Mouse (Mus musculus): ENCODE results near the gene Nup35.

Gene Nup35

DNA sequence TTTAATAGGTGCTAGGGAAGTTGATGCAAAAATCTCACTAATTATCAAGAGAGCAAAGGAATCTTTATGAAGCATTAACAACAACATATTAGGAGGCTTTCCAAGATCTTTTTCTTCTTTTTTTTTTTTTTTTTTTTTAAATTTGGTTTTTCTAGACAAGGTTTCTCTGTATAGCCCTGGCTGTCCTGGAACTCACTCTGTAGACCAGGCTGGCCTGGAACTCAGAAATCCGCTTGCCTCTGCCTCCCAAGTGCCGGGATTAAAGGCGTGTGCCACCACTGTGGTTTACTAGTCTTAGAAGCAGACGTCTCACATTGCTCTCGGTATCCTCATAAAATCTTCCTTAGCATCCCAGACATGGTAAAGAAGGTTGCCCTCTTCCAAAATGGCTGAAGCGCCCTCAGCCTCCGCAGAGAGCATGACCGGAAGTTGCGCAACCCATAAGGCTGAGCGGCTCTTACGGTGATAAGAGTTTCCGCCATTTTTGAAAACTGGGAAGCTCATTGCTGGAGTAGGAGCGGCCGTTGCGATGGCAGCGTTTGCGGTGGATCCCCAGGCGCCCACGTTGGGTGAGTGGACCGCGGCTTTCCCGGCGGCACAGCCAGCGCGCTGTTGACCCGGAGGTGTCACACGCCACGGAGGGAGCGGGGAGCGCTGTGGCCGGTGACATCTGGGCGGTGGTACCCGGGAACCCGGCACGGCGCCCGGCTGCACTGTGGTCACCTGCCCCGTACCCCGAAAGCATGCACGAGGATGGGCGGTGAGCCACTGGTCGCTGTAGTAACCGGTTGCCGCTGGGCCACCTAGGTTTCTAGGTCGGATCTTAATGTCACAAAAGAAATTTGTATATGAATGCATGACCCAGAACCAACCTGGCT is 21.6 kb downstream of the Nup35 start:
- peak; percentile 78 for DNase-seq (ENCODE audit: low read depth)

DNA sequence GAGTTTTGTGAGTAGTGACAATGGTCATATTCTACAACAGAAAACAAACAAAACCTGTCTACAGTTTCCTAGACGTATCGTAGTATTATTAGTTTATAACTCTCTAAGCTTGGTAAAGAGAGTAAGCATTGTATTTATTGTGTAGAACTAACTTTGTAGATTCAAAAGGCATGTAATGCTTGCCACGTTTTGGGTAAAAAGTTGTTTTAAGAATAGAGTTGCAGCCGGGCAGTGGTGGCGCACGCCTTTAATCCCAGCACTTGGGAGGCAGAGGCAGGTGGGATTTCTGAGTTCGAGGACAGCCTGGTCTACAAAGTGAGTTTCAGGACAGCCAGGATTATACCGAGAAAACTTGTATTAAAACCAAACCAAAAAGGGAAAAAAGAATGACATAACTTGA is 22.4 kb downstream of the Nup35 start:
- no peak for DNase-seq (ENCODE audit: low read depth)

DNA sequence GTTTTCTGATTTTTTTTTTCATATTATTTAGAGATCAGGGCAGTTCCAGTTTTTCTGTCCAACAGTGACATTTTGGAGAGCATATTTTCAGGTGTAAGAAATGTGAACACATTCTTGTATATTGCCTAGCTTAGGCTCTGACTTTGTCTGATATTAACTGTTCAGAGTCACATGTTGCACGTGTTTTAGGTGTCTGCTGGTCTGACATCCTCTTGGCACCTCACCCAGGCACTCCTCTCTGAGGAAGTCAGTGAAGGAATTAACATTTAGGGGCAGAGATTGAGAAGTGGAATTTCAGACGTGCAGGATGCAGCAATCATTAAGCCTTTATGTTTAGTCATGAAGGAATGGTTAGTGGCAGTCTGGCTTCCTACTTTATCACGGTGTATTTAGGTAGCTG is 22.8 kb downstream of the Nup35 start:
- DNase-seq (ENCODE audit: low read depth), result no peak

DNA sequence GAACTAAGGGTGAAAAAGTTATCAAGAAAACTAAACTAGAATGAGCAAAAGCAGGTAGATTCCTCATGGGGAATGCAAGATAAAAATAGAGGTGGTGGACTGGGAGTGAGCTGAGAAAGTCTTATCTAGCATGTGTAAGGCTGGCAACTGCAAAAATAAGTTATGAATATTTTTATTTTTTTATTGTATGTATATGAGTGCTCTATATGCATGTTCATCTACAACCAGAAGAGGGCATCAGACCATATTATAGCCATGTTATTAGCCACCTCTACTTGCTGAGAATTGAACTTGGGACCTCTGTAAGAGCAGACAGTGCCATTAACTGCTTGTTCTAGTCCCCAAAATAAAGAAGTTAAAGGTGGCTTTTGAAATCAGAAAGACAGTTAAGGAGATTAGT is 44.4 kb downstream of the Nup35 start:
- no peak for DNase-seq (ENCODE audit: low read depth)

DNA sequence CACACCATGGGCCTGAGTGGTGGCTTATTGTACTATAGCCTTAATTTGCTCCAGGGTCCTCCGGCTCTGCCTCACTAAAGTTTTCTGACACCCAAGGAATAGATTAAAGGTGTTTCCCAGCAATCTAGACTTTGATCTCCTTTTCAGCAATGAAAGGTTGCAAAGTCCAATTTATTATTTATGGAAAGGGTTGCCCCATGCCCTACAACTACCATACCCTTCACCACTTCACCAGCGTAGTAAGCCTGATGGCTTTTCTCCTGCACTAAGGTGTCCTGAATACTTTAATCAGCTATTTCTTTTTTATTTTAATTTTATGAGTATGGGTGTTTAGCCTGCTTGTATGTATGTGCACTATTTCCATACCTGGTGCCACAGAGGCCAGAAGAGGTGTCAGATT is 45.6 kb downstream of the Nup35 start:
- no peak for DNase-seq (ENCODE audit: low read depth)

DNA sequence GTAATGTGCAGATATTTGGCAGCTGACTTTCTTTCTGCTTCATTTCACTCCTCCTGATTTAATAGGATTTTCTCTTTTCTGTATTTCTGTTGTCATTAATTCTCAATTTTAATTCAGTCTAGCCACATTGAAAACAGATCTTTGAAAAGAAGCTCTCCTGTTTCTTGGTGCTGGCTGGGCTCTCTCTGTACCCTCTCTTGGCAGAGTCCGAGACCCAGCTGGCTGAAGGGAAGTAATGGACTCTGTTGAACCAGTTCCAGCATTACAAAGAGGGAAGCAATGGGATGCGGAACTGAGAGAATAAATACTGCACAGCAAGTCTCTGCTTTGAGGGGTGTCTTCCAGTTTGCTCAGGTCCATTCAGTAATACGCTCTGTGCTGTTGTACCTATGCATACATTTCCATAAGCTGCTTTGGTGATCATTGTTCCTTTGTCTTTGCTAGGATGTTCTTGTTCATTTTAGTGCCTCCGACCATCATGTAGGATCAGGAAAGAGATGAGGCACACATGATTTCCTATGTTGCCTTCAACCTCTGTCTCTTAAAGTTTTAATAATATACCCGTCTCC is 50.4 kb downstream of the Nup35 start:
- no peak for DNase-seq (ENCODE audit: low read depth)

DNA sequence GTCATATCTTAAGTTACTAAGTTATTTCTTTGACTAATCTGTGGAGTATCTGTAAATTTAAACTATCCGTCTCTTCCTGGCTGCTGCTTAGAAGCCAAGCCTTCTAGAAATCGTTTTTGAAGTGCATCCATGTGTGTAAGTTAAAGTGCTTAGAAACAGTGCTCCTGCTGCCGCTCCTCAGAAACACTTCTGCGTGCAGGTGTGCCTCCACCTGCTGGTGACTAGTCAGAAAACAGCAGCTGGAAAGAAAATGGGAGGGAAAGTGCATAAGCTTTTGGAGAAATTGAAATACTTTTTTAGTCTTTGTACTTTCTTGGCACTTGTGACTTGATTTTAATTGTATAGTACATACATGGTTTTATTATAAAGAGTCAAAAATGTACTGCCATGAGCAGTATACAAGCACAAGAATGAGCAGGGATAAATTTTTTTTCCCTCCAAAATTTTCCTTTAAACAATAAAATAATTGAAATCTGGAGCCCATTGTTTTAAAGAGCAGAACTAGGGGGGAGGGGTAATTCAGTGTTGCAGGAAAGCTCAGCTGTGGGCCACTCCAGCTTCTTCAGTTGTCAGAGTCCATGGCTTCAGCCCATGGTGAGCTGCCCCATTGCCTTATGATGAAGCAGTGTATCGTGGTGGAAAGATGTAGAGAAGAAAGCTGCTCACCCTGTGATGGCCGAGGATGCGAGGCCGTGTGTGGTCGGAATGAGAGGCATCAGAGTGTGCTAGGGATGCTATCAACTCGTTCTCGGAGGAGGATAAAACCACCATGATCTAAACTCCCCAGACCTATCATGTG is 53.0 kb downstream of the Nup35 start:
- DNase-seq (ENCODE audit: low read depth), result no peak

DNA sequence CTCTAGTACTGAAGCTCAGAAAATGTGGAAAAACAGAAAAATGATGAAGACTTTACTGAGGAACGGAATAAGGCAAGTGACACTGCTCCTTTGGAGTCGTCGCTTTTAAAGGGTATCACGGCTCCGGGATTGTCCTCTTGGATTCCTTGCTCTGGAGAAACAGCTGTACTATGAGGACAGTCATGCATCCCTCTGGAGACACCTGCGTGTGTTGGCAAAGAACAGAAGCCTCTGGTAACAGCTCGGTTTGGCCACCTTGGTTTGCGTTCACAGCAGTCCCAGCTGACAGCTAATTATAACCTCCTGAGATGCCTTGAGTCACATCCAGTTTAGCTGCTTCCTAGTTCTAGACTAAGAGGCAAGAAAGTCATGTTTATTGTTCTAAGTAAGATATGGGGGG is 61.8 kb downstream of the Nup35 start:
- no peak for DNase-seq (ENCODE audit: low read depth)

DNA sequence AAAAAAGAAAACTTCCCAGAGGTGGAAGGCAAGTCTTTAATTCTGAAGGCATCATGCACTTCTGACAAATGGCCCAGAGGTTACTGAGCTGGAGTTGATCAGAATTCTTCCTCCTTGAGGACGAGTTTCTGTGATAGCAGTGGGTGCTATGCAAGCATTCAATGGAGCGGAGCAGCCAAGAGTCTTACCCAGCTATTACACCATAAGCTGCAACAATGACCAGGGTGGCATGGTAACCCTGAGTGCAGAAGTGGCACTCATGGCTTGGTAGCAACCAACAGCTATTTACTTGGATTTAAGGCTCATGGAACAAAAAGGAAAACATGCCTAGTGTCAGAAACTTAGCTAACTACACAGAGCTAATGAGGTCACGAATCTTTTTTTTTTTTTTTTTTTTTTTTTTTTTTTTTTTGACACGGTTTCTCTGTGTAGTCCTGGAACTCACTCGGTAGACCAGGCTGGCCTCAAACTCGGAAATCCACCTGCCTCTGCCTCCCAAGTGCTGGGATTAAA is 66.7 kb downstream of the Nup35 start:
- DNase-seq (ENCODE audit: low read depth), result no peak

DNA sequence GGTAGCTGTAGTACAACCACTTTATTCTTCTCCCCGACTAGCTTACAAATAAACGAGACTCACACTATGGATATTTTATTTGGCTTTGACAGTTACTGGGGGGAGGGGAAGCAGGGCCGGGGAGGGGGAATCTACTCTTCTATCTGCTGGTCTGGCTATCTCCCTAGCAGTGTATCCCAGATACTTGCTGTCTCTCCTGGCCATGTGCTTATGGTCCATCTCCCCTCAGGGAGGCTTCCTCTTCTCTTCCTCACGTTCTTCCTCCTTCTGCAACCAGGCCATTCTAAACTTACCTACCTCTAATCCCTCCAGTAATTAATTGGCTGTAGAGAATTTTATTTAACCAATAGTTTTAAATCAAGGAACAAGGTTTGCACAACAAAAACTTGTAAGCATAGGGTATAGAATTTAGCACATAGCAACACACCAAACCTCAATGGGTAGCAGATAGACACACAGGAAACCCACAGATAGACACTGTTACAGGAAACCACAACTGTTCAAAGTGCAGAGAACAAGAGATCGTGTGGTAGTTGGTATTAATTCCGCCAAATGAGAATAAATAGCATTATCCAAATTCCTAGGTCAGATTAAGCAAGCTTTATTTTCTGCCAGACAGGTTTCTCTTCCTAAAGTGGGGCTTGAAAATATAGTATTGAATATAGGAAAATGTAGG is 67.5 kb downstream of the Nup35 start:
- DNase-seq (ENCODE audit: low read depth), result no peak

DNA sequence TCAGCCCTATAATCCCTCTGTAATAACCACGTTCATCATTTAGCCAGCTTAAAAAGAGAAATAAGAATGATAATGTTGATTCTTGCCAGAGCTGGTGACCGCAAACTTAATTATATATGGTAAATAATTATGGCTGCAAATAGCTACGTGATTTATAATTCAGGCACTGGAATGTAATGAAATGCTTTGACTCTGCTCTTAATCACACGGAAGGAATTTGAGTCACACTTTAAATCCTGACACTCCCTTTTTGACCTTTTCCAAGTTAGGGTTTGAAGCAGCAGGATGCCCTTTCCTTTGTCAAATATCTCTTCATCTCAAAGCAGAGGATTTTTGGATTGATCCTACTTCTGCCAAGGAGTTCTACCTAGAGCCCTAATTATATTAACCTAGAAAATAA is 71.2 kb downstream of the Nup35 start:
- no peak for DNase-seq (ENCODE audit: low read depth)

DNA sequence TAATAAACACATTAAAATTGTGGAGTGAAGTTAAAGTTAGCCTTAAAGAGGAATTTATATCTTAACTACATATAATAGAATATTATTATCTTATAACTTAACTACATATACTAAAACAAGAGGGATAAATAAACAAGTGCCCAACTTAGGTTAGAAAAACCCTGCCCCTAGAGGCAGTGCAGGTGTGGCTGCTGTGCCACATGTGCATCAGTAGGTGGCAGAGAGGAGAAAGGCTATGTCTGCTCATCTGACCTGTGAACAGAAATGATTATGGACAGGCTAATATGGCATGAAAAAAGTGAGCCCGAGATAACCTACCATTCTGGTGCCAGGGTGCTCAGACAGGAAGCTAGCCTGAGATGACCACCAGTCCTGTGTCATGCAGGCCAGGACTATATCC is 90.4 kb downstream of the Nup35 start:
- DNase-seq (ENCODE audit: low read depth), result no peak

Measured in c-Kit-positive CD71-negative TER-119-negative erythroid progenitor cells, embryonic 14.5 days (primary cell).